Mouse (Mus musculus) left cerebral cortex, adult 8-10 months (tissue): Measurements from ENCODE around the gene Nfix. TPM values are rescaled to one million over a fixed set of nuclear protein-coding genes. Genes with fewer than 3 reads are reported as not detected.

Source experiments
- DNase-seq, 2 experiments: peaks; one replicate each; pipeline ENCODE4 v3.0.0; 2022; ENCODE audit warnings: low spot score in 2 of 2
- total RNA-seq, 4 experiments: library from RNA; stranded (reverse); gene quantifications; 2 replicates each; pipeline ENCODE4 v1.2.4; 2022

Gene Nfix
- total RNA-seq, 4 experiments from 2014 or later: 352 to 438 (median 370) TPM

- no peak for DNase-seq
These were observed 59.0 kb downstream of the Nfix start for GRCm38 (mm10) chr8:84740895-84741843.

- no peak for DNase-seq
These were observed 60.8 kb downstream of the Nfix start for GRCm38 (mm10) chr8:84739401-84739742.

- DNase-seq: no peak
These were observed 61.3 kb downstream of the Nfix start for GRCm38 (mm10) chr8:84738715-84739400.

GRCm38 (mm10) chr8:84738266-84738665 is 61.9 kb downstream of the Nfix start:
- DNase-seq: no peak

GRCm38 (mm10) chr8:84737608-84738007 is 62.5 kb downstream of the Nfix start:
- DNase-seq: peak in 1 of 2 experiments; percentile 63

- no peak for DNase-seq
These were observed 63.6 kb downstream of the Nfix start for GRCm38 (mm10) chr8:84736521-84736920.

- no peak for DNase-seq
These were observed 64.5 kb downstream of the Nfix start for GRCm38 (mm10) chr8:84735597-84735996.

- DNase-seq: no peak
These were observed 65.5 kb downstream of the Nfix start for GRCm38 (mm10) chr8:84734680-84735079.

GRCm38 (mm10) chr8:84733959-84734358 is 66.2 kb downstream of the Nfix start:
- no peak for DNase-seq

- DNase-seq: no peak
These were observed 67.1 kb downstream of the Nfix start for GRCm38 (mm10) chr8:84732996-84733395.

GRCm38 (mm10) chr8:84732545-84732944 is 67.6 kb downstream of the Nfix start:
- no peak for DNase-seq

GRCm38 (mm10) chr8:84731371-84732177 is 68.6 kb downstream of the Nfix start:
- no peak for DNase-seq

- no peak for DNase-seq
These were observed 69.4 kb downstream of the Nfix start for GRCm38 (mm10) chr8:84730541-84731370.

GRCm38 (mm10) chr8:84729921-84730362 is 70.2 kb downstream of the Nfix start:
- no peak for DNase-seq

- DNase-seq: no peak
These were observed 71.7 kb downstream of the Nfix start for GRCm38 (mm10) chr8:84728474-84728873.

GRCm38 (mm10) chr8:84725941-84726259 is 74.2 kb downstream of the Nfix start:
- no peak for DNase-seq

GRCm38 (mm10) chr8:84725246-84725940 is 74.8 kb downstream of the Nfix start:
- DNase-seq: no peak

- DNase-seq: no peak
These were observed 75.5 kb downstream of the Nfix start for GRCm38 (mm10) chr8:84724683-84725082.

GRCm38 (mm10) chr8:84723571-84723900 is 76.6 kb downstream of the Nfix start:
- no peak for DNase-seq

- peak in 1 of 2 experiments; percentile 77 for DNase-seq
These were observed 77.1 kb downstream of the Nfix start, which contains the start of gene G430095P16Rik for GRCm38 (mm10) chr8:84722850-84723570. TSS of gene G430095P16Rik (plus strand) at chr8:84723007.
